Mouse (Mus musculus) frontal cortex, postnatal 14 days (tissue): ENCODE measurements at regions not wholly inside any gene's neighbourhood (a gene's known extent, or its start where the extent isn't known, plus 50 kb on each side); places are given as distances from the start of the nearest gene placed in this dataset.

ENCODE experiments used
- DNase-seq, 2 experiments: peaks; one replicate each; pipeline ENCODE4 v3.0.0; 2022; ENCODE audit warnings: low spot score in 2 of 2

DNA sequence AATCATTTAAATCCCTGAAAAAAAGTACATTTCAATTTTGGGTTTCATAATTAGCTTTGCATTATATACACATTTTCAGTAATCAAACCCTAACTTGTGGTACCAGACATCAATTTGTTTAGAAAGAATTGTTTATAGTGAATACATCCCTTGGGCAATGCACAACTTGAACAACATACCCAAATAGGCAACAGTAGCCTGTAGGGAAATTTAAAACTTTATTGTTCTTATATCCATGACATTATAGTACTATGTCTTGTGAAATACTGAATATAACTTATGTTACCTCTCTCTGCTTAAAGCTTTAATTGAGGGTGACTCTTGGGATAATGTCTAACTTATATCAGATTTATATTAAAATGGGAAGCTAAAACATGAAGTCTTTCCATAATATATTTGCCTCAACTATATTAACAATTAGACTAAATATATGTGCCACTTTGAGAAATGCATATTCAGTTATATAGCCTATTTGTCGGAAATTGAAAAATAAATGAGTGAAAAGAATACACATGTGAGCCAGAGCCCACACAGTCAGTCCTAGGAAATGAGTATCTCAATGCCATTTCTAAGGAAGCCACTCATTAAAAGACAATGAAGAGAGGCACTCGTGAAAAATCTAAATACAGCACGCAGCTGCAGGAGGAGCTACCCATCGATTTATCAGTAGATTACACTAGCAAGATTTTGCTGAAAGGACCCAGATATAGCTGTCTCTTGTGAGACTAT is 458.1 kb upstream of the Slitrk6 start:
- DNase-seq = no peak

DNA sequence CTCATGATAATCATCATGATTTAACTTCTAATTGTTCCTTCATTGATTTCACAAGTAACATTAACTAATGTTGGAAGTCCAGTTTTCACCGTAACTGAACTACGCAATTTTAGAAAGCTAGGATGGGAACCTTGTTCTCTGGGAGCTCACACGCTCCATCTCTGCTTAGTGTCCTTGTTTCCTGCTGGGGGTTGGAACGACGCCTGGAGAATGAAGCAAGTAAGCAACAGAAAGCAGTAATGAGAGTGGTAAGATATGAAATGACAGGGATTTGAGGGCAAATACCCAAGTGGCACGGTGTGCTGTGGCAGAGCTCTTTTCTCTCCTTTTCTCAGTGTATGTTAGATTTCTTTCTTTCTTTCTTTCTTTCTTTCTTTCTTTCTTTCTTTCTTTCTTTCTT is 448.0 kb upstream of the Slitrk5 start:
- no peak for DNase-seq

DNA sequence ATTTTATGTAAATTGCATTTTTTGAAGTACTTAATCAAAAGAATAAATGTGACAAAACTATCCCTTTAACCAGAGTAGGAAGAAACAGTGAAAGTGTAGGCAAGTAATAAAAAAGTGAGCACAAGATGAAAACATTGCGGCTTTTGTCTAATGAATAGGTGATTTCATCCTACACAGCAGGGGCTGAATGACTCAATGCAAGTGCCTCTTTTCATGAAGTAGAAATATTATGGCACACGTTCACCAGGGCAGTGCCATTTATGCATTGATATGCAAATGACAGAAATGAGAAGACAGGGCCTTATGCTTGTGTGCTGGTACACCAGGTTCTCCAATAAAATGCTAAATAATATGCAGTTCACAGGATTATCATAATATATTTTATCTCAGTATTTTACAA is 435.8 kb upstream of the Slitrk5 start:
- DNase-seq = no peak

DNA sequence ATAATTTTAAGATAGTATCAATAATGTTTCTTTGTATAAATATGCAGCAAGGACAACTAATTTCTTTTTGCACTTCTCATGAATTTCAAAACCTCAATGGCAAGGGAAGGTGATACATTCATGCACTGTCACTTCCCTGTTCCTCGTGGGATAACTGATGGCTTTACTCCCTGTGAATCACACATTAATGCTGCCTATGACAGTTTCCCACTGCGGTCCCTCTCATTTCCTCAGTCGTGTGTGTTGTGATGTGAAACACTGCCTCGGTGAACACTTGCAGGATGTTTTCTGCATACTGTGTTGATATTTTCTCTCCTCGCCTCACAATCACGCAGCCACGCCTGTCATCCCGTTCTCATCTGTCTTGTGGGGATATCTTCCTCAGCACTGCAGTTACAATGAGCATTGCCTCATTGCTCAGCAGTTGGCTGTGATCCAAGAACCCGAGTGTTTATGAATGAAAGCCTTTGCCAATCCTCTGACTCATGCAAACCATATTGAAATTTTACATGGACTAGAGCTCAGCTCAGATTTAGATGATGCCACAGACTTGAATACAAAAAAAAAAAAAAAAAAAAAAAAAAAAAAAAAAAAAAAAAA is 425.4 kb upstream of the Slitrk5 start:
- DNase-seq = peak; percentile 49 to 58

DNA sequence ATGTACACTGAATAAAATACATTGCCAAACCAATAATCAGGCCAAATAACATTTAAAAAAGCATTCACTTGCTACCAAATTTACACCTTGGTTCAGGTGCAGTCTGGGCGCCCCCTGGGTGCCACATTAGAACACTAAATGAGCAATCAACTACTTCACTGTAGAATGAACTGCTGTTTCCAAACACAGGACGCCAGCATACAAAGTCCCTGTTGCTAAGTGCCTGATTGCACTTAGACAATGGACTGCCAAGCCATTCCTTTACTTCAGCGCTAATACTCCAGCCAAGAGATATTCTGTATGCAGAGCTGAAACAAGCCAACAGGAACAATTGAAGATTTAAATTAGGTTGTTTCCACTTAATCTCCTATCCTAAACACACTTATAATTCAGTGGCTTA is 421.7 kb upstream of the Slitrk5 start:
- DNase-seq = no peak

DNA sequence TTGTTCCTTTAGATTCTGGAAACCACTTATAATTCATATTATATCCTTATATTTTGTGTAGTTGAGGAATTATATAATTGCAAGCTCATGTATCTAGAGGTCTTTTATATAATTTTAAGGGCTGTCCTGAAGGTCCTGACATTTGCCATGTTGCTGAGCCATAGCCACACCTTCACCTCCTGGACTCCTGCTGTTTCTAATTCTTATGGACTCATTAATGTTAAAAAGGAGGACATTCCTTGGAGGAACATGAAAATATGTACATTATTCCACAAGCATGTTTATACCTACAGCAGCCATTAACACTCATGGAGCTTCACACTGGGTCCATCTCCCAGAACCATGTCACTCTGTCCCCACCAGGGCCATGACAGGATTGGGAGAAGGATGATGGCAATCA is 413.2 kb upstream of the Slitrk5 start:
- DNase-seq = no peak

DNA sequence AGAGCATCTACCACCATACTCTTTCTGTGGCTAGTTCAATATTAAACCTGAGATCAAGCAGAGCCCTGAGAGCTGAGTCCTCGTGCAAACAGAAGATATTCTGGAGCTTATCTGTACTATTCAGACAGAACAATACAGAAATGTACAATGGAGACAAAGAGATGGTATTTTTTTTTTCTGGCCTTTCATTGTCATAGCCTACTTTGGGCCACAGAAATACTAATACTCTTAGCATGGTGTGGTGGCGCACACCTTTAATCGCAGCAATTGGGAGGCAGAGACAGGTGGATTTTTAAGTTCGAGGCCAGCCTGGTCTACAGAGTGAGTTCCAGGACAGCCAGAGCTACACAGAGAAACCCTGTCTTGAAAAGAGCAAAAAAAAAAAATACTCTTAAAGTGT is 404.7 kb upstream of the Slitrk5 start:
- DNase-seq = no peak

DNA sequence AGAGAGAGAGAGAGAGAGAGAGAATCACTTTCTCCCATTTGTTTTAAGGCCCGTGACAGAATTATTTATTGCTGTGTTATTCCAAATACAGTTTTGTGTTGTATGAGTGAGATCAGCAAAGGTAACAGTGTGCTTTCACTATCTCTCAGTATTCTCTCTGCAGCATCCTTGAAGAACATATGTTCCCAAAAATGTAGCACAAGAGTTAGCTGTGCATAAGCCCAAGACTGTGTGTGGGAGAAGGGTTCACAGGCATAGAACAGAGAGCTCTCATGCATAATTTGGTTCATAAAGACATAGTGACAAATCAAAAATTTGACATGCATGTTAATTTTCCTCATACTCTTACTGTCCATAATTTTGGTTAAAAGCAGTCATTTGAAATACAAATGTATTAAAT is 393.5 kb upstream of the Slitrk5 start:
- DNase-seq = no peak

DNA sequence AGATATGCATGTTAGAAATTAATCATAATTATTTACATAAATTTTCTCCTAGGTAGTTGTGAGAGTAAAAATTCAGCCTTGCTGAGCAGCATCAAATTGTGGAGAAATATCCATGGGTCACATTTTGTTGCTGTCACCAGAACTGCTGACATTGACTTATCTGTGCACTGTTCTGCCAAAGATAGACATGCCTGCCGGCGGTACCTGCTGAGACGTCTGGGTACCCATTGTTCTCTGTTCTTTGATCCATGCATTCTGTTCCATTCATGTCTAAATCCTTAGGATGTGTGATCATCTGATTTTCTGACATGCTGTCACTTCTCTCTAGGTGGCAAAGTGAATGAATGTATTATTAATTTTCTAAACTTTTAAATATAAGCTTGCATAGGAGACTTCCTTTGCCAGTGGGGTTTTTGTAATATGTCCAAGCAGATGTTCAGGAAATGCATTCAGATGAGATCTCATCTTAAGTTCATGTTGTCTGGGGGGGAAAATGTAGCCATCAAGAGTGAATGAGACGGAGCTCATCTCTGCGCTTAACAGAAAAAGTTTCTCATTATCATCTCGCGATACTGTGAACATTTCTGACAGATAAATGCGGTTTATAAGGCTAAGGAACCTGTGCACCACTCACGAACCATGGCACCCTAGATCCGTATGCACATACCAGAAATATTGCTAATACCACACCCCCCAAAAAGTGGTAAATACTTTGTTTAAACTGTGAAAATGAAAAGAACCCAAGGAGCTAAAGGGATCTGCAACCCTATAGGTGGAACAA is 391.0 kb upstream of the Slitrk5 start:
- no peak for DNase-seq

DNA sequence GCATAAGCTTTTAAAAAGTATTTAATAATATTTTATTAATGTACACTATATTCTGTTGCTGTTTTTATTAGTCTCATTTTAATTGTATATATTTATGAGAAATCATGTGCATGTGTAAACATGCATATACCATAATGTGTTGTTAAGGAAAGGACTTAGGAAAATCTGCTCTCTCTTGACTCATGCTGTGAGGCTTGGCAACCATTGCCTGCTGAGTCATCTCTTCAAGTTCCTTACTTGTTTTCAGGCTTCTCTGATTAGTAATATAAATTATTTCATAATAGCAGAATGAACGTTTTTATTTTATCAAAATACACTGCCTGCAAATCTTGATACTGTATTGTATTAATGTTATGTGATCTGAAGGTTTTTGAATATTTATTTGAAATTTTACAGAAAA is 388.9 kb upstream of the Slitrk5 start:
- no peak for DNase-seq

DNA sequence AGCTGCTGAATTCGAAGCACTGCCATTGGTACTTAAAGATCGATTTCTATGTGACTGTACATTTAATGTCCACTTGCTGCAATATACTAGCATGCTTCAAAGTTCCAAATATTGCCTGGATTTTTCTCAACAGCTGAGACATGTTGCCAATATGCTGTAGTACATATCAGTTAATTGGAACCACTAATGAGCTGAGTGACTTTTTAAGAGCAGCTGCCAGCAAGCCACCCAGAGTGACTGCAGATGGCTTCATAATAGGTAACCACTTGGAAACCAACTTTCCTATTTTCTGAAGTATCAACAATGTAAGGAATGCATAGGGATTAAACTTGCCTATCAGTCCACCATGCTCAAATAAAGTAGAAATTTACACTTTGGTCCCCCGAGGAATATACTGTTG is 379.4 kb upstream of the Slitrk5 start:
- DNase-seq = no peak

DNA sequence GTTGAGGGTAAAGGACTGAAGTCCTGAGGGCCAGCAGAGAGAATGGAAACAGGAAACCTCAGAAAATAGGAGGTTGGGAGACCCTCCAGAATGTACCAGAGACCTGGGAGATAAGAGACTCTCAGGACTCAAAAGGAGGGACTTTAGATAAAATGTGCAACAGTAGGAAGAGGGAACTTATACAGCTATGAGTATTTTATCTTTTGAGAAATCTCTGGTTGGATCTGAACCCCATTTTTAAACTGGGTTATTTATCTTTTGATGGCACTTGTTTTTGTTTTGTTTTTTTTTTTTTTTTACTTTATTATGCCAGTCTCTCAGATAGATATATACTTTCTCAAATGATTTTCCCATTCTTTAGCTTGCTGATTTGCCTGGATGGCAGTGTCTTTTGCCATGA is 377.1 kb upstream of the Slitrk5 start:
- DNase-seq = no peak

DNA sequence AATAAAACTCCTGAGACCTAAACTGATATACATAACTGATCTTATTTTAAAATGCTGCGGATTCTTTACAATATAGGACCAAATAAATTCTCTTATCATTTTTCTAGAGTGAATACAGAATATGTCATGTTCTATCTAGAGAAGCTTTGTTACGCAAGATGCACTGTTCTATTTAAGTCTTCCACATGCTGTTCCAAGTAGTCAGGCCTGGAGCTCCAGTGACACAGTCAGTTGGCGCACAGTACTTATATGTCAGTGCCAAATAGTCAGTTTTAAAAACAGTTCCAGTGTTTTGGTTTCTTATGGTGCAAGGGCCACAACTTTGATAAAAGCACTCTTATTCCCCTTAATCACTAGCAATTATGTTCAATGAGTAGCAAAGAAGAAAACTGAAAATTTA is 344.3 kb upstream of the Slitrk5 start:
- no peak for DNase-seq

DNA sequence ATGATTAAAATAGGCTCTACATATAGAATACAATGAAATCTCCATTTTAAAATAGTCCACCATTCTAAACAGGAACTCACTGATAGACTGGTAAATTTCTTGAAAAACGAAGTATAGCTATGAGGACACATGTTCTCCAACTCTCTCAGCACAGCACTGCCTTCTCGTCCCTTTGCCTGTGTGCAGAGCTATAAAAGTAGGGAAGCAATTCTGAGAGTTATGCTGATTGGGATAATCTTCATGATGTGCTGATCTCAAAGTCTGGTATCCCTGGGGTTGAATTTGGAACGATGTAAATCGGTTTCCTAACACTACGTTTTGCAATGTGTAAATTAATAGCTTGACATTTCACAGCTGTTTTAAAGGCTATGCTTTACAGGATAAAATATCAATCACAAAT is 321.4 kb upstream of the Slitrk5 start:
- DNase-seq = no peak

DNA sequence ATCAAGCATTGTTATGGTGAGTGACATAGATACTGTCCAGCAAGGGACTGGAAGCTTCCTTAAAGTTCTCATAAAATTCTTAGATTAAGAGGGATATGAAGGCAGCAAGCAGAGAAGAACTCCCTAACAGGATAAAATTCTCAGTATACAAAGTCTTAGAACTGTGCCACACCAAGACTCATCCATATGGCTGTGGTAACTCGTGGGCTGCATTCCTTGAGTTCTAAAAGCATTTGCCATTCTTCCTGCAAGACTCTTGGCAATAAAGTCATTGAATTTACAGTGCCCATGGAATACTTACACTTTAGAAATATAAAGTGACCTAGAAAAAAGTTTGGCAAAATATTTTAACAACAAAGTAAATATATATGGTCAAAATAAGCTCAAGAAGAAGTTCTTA is 278.1 kb upstream of the Slitrk5 start:
- no peak for DNase-seq

DNA sequence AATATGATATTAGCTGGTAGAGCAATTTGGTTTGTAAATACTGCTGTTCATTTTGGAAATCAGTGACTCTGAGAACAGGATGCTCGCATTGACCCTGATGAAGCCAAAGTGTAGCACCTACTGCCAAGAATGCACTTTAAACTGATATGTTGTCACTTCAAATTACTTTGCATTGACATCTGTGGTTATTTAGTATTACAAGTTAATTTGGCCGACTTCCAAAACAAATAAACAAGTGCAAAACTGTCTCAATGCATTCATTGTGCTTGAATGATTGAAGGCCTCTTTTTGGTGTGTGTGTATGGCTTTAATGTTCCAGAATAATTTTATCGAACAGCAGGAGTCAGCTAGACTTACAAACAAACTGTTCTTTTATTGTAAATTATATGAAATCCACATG is 274.1 kb upstream of the Slitrk5 start:
- no peak for DNase-seq

DNA sequence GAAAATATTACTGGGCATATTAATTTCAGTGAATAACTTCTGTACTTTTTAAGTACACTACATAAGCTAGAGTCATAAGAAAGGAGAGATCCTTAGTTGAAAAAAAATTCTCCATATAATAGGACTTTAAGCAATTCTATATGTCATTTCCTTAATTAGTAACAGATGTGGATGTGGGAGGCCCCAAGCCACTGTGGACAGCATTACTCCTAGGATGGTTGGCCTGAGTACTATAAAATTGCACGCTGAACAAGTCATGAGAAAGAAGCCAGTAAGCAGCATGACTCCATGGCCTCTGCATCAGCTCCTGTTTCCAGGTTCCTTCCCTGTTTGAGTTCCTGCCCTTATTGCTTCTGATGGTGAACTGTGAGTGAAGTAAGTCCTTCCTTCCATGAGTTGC is 272.4 kb upstream of the Slitrk5 start:
- DNase-seq = no peak

DNA sequence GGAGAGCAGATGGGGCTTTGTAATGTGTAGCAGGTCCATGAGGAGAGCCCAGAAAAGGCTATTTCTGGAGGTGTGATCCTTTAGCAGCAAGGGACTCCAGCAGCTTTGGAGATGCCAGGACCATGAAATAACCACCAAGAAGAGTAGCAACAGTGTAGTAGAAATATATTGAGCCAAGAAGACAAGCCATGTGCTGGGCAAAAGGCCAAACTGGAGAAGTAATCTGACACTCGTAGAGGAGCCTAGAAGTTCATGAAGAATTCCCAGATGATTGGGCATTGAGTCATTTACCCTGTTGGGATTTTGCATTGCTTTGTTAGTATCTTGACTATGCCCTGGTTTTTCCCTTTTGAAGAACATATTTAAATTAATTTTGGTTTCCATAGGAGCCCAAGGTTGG is 271.3 kb upstream of the Slitrk5 start:
- DNase-seq = no peak

DNA sequence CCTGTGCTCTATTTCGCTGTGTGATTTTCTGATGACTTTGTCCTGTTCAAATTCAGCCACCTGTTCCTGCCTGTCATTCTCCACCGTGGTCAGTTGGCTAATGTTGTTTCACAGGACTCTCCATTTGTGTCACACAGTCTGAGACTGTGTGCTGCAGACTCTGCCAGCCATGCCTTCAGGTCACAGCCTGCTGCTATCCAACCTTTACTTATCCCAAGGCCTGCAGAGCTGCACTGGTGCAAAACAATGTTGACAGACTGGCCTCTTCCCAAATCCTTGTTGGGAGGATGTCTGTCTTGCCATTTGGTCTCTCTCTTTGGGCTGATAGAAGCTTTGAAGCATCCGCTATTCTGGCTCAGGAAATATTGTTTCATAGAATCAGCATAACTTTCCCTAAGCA is 261.4 kb upstream of the Slitrk5 start:
- DNase-seq = no peak

DNA sequence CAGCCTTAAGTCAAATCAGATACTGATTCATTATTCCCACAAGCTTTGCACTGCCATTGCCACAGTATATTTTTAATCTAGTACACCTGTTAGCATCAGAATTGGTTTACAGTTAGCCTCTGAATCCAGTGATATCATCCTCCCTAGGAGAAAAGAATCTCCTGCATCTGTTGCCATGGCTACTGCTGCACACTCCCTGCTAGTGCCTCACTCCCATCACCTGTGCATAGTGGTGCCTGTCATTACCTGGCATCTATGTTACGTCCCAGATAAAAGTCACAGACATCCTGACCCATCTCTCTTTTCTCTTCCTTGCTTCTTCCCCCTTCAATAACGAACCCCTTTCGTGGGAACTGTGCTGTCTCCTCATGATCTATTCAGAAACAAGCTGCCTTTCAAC is 256.4 kb upstream of the Slitrk5 start:
- DNase-seq = no peak

DNA sequence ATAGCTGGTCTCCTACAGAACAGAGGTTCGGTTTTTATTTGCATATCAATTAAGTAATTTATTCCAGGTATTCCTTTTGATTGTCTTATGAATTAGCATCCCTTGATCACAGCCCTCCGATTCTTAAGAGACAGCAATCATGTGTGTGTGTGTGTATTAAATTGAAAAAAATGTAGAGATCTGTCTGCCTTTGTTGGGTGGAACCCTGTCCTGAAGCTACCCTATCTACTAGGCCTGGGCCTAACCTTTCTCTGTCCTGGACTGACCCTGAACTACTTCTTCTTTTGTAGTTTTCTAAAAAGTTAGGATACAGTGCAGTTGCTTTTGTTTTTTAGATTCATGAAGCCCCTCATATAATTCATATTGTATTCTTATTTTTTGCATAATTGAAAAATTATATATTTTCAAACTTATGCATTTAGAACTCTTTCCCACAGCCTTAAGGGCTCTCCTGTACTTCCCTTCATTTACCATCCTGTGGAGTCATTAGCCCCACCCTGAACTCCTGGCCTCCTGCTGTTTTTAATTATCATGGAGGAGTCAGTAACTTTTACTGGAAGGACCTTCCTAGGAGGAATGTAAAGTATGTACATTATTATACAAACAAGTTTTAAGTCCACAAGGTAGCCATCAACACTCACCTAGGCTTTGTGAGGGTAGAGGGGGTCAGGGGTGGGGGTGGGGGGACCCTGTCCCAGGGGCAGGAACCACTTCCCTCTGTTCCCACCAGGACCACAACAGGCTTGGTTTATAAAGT is 245.6 kb upstream of the Slitrk5 start:
- DNase-seq = no peak
